Mouse (Mus musculus) midbrain, embryonic 16.5 days (tissue): ENCODE results near the gene Cdh18. TPM values are rescaled to one million over a fixed set of nuclear protein-coding genes. Genes with fewer than 3 reads are reported as not detected.

Experiments
- ATAC-seq: fragments of 200-750 bp; cut with Nextera tagmentation; 2 replicates; pipeline ENCODE4 v1.8.0; 2017; ENCODE audit warnings: moderate TSS enrichment
- H3K27ac ChIP-seq: fragments of 300-500 bp; sonication (generic); 2 replicates; pipeline ENCODE4 v1.5.1; 2014; ENCODE audit warnings: mild to moderate bottlenecking, low read length, mixed read lengths
- H3K27me3 ChIP-seq: fragments of 300-500 bp; sonication (generic); 2 replicates; pipeline ENCODE4 v1.6.1; 2014; ENCODE audit warnings: low read depth, low read length, mixed read lengths; ENCODE audit not compliant: control insufficient read depth, insufficient read depth
- H3K36me3 ChIP-seq: fragments of 300-500 bp; sonication (generic); 2 replicates; pipeline ENCODE4 v1.6.1; 2014; ENCODE audit warnings: mild to moderate bottlenecking, low read length, moderate library complexity, mixed read lengths; ENCODE audit not compliant: control insufficient read depth, insufficient read depth
- H3K4me1 ChIP-seq: fragments of 300-500 bp; sonication (generic); 2 replicates; pipeline ENCODE4 v1.6.1; 2014; ENCODE audit warnings: mild to moderate bottlenecking, low read length, mixed read lengths; ENCODE audit not compliant: control insufficient read depth, insufficient read depth
- H3K4me2 ChIP-seq: fragments of 300-500 bp; sonication (generic); 2 replicates; pipeline ENCODE4 v1.6.1; 2014; ENCODE audit warnings: mild to moderate bottlenecking, low read length, mixed read lengths
- H3K4me3 ChIP-seq: fragments of 300-500 bp; sonication (generic); 2 replicates; pipeline ENCODE4 v1.5.1; 2014; ENCODE audit warnings: low read depth, mild to moderate bottlenecking, low read length, moderate library complexity, mixed read lengths
- H3K9ac ChIP-seq: fragments of 300-500 bp; sonication (generic); 2 replicates; pipeline ENCODE4 v1.6.1; 2014; ENCODE audit warnings: low read depth, low read length, mixed read lengths
- H3K9me3 ChIP-seq: fragments of 300-500 bp; sonication (generic); replicated peaks from 2 replicates; pipeline ENCODE4 v1.6.1; 2014; ENCODE audit warnings: mild to moderate bottlenecking, low read length, mixed read lengths; ENCODE audit not compliant: control insufficient read depth, poor library complexity, severe bottlenecking
- WGBS: fragments of 180-500 bp; shearing (Covaris S2); extraction: QIAGEN DNeasy Blood & Tissue Kit; methylation state at CpG from one replicate; pipeline ENCODE4 v1.1.7; 2014; 5-methylcytosine and 5-hydroxymethylcytosine counted together
- polyA plus RNA-seq: library from polyadenylated mRNA; unstranded; fragments of >200 nt; fragmentation: Nextera tagmentation; extraction: Ambion mirVana; gene quantifications from 2 replicates; pipeline ENCODE4 v1.2.1, GENCODE M21; 2015

Gene Cdh18
- polyA plus RNA-seq, 1 experiment from 2014 or later, result 10.1 TPM

DNA sequence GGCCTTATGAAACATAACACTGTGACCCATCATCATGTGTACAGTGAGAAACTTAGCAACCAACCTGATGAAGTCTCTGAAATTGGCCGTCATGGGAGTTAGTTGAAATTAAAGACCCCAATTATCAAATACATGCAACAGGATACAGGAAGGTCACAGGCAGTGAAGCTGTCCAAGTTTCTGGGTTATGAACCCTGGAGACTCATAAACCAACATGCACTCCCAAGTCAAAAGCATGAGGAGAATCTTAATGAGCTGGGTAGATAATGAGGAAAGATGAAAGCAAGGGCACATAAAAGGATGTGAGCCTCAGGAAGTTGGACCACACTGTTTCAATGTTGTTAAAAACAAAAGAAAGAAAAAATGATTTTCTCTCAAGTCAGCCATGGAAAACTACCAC is 321.9 kb downstream of the Cdh18 start:
- 71% methylated on average over 1 of the region's 1 CpGs for WGBS
- no peak for ATAC-seq
- Histone ChIP-seq H3K9ac (no peak overlapping the region), H3K27ac (no peak overlapping the region), H3K4me1 (peaks cover 2% of the 10 kb centered on the region; the same call in 1 of the 2 replicates), H3K9me3 (no peaks in the 10 kb centered on the region), H3K4me3 (no peak overlapping the region), H3K27me3 (no peaks in the 10 kb centered on the region), H3K36me3 (no peaks in the 10 kb centered on the region), H3K4me2 (no peak overlapping the region)

- Histone ChIP-seq H3K27ac (no peak overlapping the region), H3K4me3 (no peak overlapping the region), H3K4me2 (no peak overlapping the region), H3K36me3 (no peaks in the 10 kb centered on the region), H3K9ac (no peak overlapping the region), H3K4me1 (no peaks in the 10 kb centered on the region), H3K27me3 (no peaks in the 10 kb centered on the region), H3K9me3 (no peaks in the 10 kb centered on the region)
- WGBS, result 57% methylated on average over 4 of the region's 4 CpGs
- ATAC-seq, result no peak
These were observed 348.9 kb downstream of the Cdh18 start for GRCm38 (mm10) chr15:22897724-22898123.

- 63% methylated on average over 4 of the region's 4 CpGs for WGBS
- Histone ChIP-seq H3K27me3 (no peaks in the 10 kb centered on the region), H3K9me3 (no peaks in the 10 kb centered on the region), H3K4me1 (no peaks in the 10 kb centered on the region), H3K4me3 (no peak overlapping the region), H3K9ac (no peak overlapping the region), H3K36me3 (no peaks in the 10 kb centered on the region), H3K4me2 (no peak overlapping the region), H3K27ac (no peak overlapping the region)
- ATAC-seq, result no peak
These were observed 349.4 kb downstream of the Cdh18 start for GRCm38 (mm10) chr15:22898208-22898607.

DNA sequence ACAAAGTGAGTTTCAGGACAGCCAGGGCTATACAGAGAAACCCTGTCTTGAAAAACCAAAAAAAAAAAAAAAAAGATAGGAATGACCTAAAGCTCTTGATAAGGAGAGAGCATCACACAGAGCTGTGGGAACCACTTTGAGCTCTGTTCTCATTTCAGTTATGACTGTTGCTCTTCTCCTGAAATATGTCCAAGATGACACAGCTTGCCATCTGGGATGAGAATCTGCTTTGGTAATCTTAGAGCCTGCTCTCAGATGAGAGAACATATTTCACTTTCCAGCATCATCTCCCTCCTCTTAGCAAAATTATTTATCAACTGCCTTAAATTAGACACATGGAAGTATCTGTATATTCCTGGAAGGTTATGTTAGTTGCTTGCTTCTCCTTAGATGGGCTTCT is 365.6 kb downstream of the Cdh18 start:
- Histone ChIP-seq H3K9me3 (no peaks in the 10 kb centered on the region), H3K27ac (no peak overlapping the region), H3K36me3 (no peaks in the 10 kb centered on the region), H3K4me3 (no peak overlapping the region), H3K4me2 (no peak overlapping the region), H3K27me3 (no peaks in the 10 kb centered on the region), H3K4me1 (no peaks in the 10 kb centered on the region), H3K9ac (no peak overlapping the region)
- no peak for ATAC-seq

- no peaks in the 10 kb centered on the region for H3K4me1 ChIP-seq
- H3K9ac ChIP-seq, result no peak overlapping the region
- H3K36me3 ChIP-seq, result no peaks in the 10 kb centered on the region
- no peak for ATAC-seq
- H3K27me3 ChIP-seq, result no peaks in the 10 kb centered on the region
- no peak overlapping the region for H3K27ac ChIP-seq
- H3K9me3 ChIP-seq, result no peaks in the 10 kb centered on the region
- no peak overlapping the region for H3K4me2 ChIP-seq
- H3K4me3 ChIP-seq, result no peak overlapping the region
- WGBS, result 79% methylated on average over 4 of the region's 4 CpGs
These were observed 385.5 kb downstream of the Cdh18 start for GRCm38 (mm10) chr15:22934293-22934692.

DNA sequence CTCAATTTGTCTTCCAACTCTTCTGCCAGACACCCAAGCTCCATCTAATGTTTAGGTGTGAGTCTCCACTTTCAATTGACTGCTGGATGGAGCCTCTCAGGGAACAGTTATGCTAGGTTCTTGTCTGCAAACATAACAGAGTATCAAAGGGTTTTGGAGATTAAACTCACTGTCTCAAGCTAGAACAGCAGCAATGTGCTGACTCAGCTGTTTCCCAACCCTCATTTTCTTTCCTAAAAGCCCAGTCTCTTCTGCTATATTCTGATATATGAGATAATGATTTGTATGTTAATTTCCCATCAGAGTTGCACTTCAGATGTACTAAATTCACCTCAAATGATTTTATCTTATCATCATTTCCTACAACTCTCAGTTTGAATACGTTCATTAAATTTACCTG is 398.4 kb downstream of the Cdh18 start:
- no peak for ATAC-seq
- Histone ChIP-seq H3K4me2 (no peak overlapping the region), H3K36me3 (no peaks in the 10 kb centered on the region), H3K27ac (no peak overlapping the region), H3K4me1 (no peaks in the 10 kb centered on the region), H3K9ac (no peak overlapping the region), H3K4me3 (no peak overlapping the region), H3K27me3 (no peaks in the 10 kb centered on the region), H3K9me3 (no peaks in the 10 kb centered on the region)
- 77% methylated on average over 1 of the region's 1 CpGs for WGBS

DNA sequence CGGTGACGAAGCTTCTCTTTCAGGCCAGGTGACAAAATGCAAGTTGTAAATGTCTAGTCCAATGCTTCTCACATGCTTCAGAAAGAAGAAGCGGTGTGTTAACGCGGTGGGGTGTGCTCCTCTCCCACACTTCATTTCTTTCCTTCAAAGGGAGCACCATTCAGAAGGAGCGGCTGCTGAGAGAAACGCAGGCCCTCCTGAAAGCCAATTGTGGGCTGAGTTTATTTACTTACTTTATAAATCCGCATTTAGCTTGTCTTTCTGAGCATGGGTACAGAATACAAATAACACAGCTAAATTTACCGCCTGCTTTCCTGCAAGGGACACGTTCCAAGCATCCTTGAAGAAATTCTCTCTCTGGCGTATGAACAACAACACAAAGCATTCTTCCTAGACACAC is 420.6 kb downstream of the Cdh18 start:
- Histone ChIP-seq H3K27me3 (no peaks in the 10 kb centered on the region), H3K9me3 (no peaks in the 10 kb centered on the region), H3K4me3 (no peak overlapping the region), H3K4me2 (no peak overlapping the region), H3K9ac (no peak overlapping the region), H3K36me3 (no peaks in the 10 kb centered on the region), H3K4me1 (no peaks in the 10 kb centered on the region), H3K27ac (no peak overlapping the region)
- no peak for ATAC-seq
- WGBS, result 67% methylated on average over 11 of the region's 11 CpGs

GRCm38 (mm10) chr15:22980136-22980535 is 431.3 kb downstream of the Cdh18 start:
- 81% methylated on average over 5 of the region's 5 CpGs for WGBS
- H3K27me3 ChIP-seq, result no peaks in the 10 kb centered on the region

DNA sequence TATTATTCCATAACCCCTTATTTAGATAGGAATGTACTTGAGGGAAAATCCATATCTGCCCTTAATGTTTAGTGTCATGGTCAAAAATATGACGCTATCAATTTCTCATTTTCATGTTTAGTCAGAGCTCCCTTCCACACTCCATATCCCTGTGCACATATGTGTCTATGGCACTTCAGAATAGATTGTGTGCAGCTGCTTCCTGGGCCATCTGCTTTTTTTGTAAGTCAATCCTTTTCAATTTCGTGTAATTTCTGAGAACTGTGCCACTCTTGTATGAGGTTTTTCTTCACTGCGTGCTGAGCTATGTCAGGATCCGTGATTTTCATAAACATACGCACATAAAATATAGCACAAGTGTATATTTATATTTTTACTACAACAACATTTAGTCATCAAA is 435.8 kb downstream of the Cdh18 start:
- ATAC-seq, result no peak
- Histone ChIP-seq H3K27ac (no peak overlapping the region), H3K4me1 (no peaks in the 10 kb centered on the region), H3K4me3 (no peak overlapping the region), H3K9me3 (no peaks in the 10 kb centered on the region), H3K4me2 (no peak overlapping the region), H3K9ac (no peak overlapping the region), H3K27me3 (no peaks in the 10 kb centered on the region), H3K36me3 (no peaks in the 10 kb centered on the region)
- 83% methylated on average over 5 of the region's 5 CpGs for WGBS

More at GRCm38 (mm10) chr15:22980136-22980535, 431.3 kb downstream of the Cdh18 start:
- Histone ChIP-seq H3K4me2 (no peak overlapping the region), H3K4me3 (no peak overlapping the region), H3K9me3 (no peaks in the 10 kb centered on the region), H3K4me1 (no peaks in the 10 kb centered on the region), H3K36me3 (no peaks in the 10 kb centered on the region), H3K27ac (no peak overlapping the region), H3K9ac (no peak overlapping the region)
- ATAC-seq, result no peak

- H3K4me3 ChIP-seq, result no peak overlapping the region
- H3K9ac ChIP-seq, result no peak overlapping the region
- whole genome bisulfite sequencing, result 69% methylated on average over 5 of the region's 5 CpGs
- no peaks in the 10 kb centered on the region for H3K36me3 ChIP-seq
- no peaks in the 10 kb centered on the region for H3K27me3 ChIP-seq
- no peak for ATAC-seq
- H3K27ac ChIP-seq, result no peak overlapping the region
- no peak overlapping the region for H3K4me2 ChIP-seq
- no peaks in the 10 kb centered on the region for H3K4me1 ChIP-seq
- H3K9me3 ChIP-seq, result no peaks in the 10 kb centered on the region
These were observed 467.9 kb downstream of the Cdh18 start for GRCm38 (mm10) chr15:23016680-23017079.
